Mouse (Mus musculus) frontal cortex, adult 2 months (tissue): ENCODE measurements at regions not wholly inside any gene's neighbourhood (a gene's known extent, or its start where the extent isn't known, plus 50 kb on each side); places are given as distances from the start of the nearest gene placed in this dataset.

Experiments used
- DNase-seq, 2 experiments: peaks; one replicate each; pipeline ENCODE4 v3.0.0; 2022; ENCODE audit warnings: low spot score in 1 of 2; ENCODE audit errors: extremely low spot score in 1 of 2

GRCm38 (mm10) chr15:62524135-62524534 is 1320.8 kb downstream of the Gsdmc2 start:
- DNase-seq = peak in 1 of 2 experiments; percentile 11

GRCm38 (mm10) chr15:62513462-62513861 is 1331.5 kb downstream of the Gsdmc2 start:
- DNase-seq = no peak

GRCm38 (mm10) chr15:62511461-62511860 is 1333.5 kb downstream of the Gsdmc2 start:
- DNase-seq = no peak

- DNase-seq = no peak
Measured at GRCm38 (mm10) chr15:62503866-62504265, 1341.1 kb downstream of the Gsdmc2 start.

- no peak for DNase-seq
Measured at GRCm38 (mm10) chr15:62500966-62501365, 1344.0 kb downstream of the Gsdmc2 start.

GRCm38 (mm10) chr15:62500522-62500921 is 1344.5 kb downstream of the Gsdmc2 start:
- DNase-seq = no peak

GRCm38 (mm10) chr15:62496193-62496592 is 1348.8 kb downstream of the Gsdmc2 start:
- DNase-seq = no peak

- DNase-seq = no peak
Measured at GRCm38 (mm10) chr15:62492350-62492749, 1352.6 kb downstream of the Gsdmc2 start.

GRCm38 (mm10) chr15:62490548-62490947 is 1354.4 kb downstream of the Gsdmc2 start:
- no peak for DNase-seq

GRCm38 (mm10) chr15:62486540-62486939 is 1358.4 kb downstream of the Gsdmc2 start:
- DNase-seq = no peak

GRCm38 (mm10) chr15:62484350-62484749 is 1360.6 kb downstream of the Gsdmc2 start:
- DNase-seq = no peak

GRCm38 (mm10) chr15:62483534-62483933 is 1361.4 kb downstream of the Gsdmc2 start:
- DNase-seq = no peak

GRCm38 (mm10) chr15:62482357-62482756 is 1362.6 kb downstream of the Gsdmc2 start:
- DNase-seq = no peak

- no peak for DNase-seq
Measured at GRCm38 (mm10) chr15:62477779-62478178, 1367.2 kb downstream of the Gsdmc2 start.

GRCm38 (mm10) chr15:62476452-62476851 is 1368.5 kb downstream of the Gsdmc2 start:
- no peak for DNase-seq

GRCm38 (mm10) chr15:62470683-62471331 is 1374.2 kb downstream of the Gsdmc2 start:
- no peak for DNase-seq

- no peak for DNase-seq
Measured at GRCm38 (mm10) chr15:62468076-62468475, 1376.9 kb downstream of the Gsdmc2 start.

GRCm38 (mm10) chr15:62466856-62467255 is 1378.1 kb downstream of the Gsdmc2 start:
- DNase-seq = no peak

- no peak for DNase-seq
Measured at GRCm38 (mm10) chr15:62465026-62465839, 1379.7 kb downstream of the Gsdmc2 start.

- DNase-seq = peak; percentile 75
Measured at GRCm38 (mm10) chr15:62462698-62463097, 1382.3 kb downstream of the Gsdmc2 start.

- DNase-seq = no peak
Measured at GRCm38 (mm10) chr15:62461398-62462051, 1383.5 kb downstream of the Gsdmc2 start.
